In the genomic region with DNA sequence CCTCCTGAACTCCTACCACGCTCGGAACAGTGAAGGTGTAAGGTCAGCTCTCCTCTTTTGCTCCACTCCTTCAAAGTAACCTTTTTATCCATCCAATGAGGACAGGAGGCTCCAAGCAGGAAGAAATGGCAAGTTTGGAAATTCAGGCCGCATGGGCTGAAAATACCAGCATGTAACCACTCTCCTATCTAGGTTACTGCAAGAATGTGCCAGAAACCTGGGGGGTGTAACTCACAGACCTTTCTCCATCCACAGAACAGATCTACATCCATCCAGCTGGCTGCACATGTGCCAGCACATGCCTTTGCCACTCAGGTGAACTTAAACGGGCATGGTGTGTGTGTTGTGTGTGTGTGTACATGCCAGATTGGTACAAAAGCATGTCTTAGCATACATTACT, we compare ENCODE assay signal across 20 mouse cellular contexts. TPM values are rescaled to one million over a fixed set of nuclear protein-coding genes. Genes with fewer than 3 reads are reported as not detected.
DNase-seq lines count a peak whose midpoint lies in the region; ATAC-seq and TF ChIP-seq lines count a peak whose summit lies in the region.
"Had no signal": no experiment of that assay in that cellular context is flagged by ENCODE, and none has a peak within 500 bp of the region (broad histone marks: within the 10 kb centered on the region; RNA-seq: fewer than 3 reads in every experiment).

No protein-coding gene starts in this region.

- H3K36me3 ChIP-seq in heart, embryonic 16.5 days (ENCODE audit: control insufficient read depth, insufficient read depth) = no peaks in the 10 kb centered on the region
- peaks cover 7% of the 10 kb centered on the region for H3K36me3 ChIP-seq in heart, embryonic 12.5 days
- H3K36me3 ChIP-seq in hindbrain, embryonic 10.5 days = peaks cover 6% of the 10 kb centered on the region; the same call in 1 of the 2 replicates
- H3K36me3 ChIP-seq: kidney, embryonic 15.5 days; liver, embryonic 13.5 days had no signal

- H3K4me2 ChIP-seq in heart, embryonic 16.5 days (ENCODE audit: low read depth, low read length) = 0 out of 2 replicates have a peak overlapping the region, but pooled peaks have one; percentile 29
- no peak overlapping the region for H3K4me2 ChIP-seq in heart, embryonic 12.5 days
- H3K4me2 ChIP-seq: embryonic facial prominence, embryonic 13.5 days; forebrain, embryonic 13.5 days; kidney, embryonic 15.5 days; liver, embryonic 13.5 days; midbrain, embryonic 11.5 days had no signal

- WGBS in heart, embryonic 16.5 days = 66% methylated on average over 4 of the region's 4 CpGs
- WGBS in heart, embryonic 12.5 days = 76% methylated on average over 4 of the region's 4 CpGs
- 8% methylated on average over 4 of the region's 4 CpGs for WGBS in cerebellum, adult 2 months
- WGBS in hindbrain, embryonic 10.5 days = 85% methylated on average over 4 of the region's 4 CpGs

- H3K27me3 ChIP-seq in heart, embryonic 16.5 days (ENCODE audit: control insufficient read depth, insufficient read depth, low read length) = no peaks in the 10 kb centered on the region
- no peaks in the 10 kb centered on the region for H3K27me3 ChIP-seq in heart, embryonic 12.5 days (replicated peaks)
- H3K27me3 ChIP-seq in cerebellum, adult 2 months (ENCODE audit: control insufficient read depth, insufficient read depth, low read length) = no peaks in the 10 kb centered on the region
- H3K27me3 ChIP-seq in hindbrain, embryonic 10.5 days (ENCODE audit: insufficient read depth, poor library complexity, severe bottlenecking) = peaks cover 9% of the 10 kb centered on the region; the same call in 1 of the 2 replicates
- H3K27me3 ChIP-seq: embryonic facial prominence, embryonic 13.5 days; forebrain, embryonic 13.5 days; kidney, embryonic 15.5 days; liver, embryonic 13.5 days had no signal

- peak overlapping the region; percentile 77; the same call in 1 of the 2 replicates for H3K27ac ChIP-seq in heart, embryonic 16.5 days (ENCODE audit: low read length)
- H3K27ac ChIP-seq in heart, embryonic 12.5 days (ENCODE audit: poor library complexity, severe bottlenecking) = no peak overlapping the region
- H3K27ac ChIP-seq in cerebellum, adult 2 months (ENCODE audit: insufficient read depth, low read length) = peak overlapping the region; percentile 39; the same call in 1 of the 2 replicates
- no peak overlapping the region for H3K27ac ChIP-seq in hindbrain, embryonic 10.5 days
- H3K27ac ChIP-seq: embryonic facial prominence, embryonic 13.5 days; forebrain, embryonic 13.5 days; hindbrain, postnatal 0 days; liver, embryonic 13.5 days had no signal

- DNase-seq in cerebellum, postnatal 4 days (ENCODE audit: low spot score in 2 of 2) = no peak
- peak; percentile 65 to 80 for DNase-seq in cerebellum, adult 2 months
- DNase-seq in cerebellum, postnatal 25 days = peak; percentile 66 to 70
- no peak for DNase-seq in left cerebral cortex, adult 9 months (ENCODE audit: low spot score in 2 of 2)
- DNase-seq in hindbrain, embryonic 10.5 days (ENCODE audit: low spot score) = no peak
- DNase-seq: adrenal gland, adult 8-10 months; gastrocnemius, postnatal 10 days; liver, embryonic 13.5 days; lung, adult 2 months; right cerebral cortex, postnatal 14 days had no signal

- TF ChIP-seq CTCF in cerebellum, adult 2 months (IDR thresholded peaks at IDR 0.05; ENCODE audit: borderline replicate concordance, insufficient read depth, low read depth, low read length) = no peak

- H3K9me3 ChIP-seq in heart, embryonic 16.5 days (replicated peaks; ENCODE audit: control insufficient read depth, low read length) = no peaks in the 10 kb centered on the region
- no peaks in the 10 kb centered on the region for H3K9me3 ChIP-seq in heart, embryonic 12.5 days (replicated peaks)
- no peaks in the 10 kb centered on the region for H3K9me3 ChIP-seq in hindbrain, embryonic 10.5 days
- H3K9me3 ChIP-seq: embryonic facial prominence, embryonic 13.5 days; forebrain, embryonic 13.5 days; kidney, embryonic 15.5 days; liver, embryonic 13.5 days had no signal

- H3K4me3 ChIP-seq in heart, embryonic 16.5 days (ENCODE audit: low read length) = no peak overlapping the region
- H3K4me3 ChIP-seq in heart, embryonic 12.5 days = no peak overlapping the region
- no peak overlapping the region for H3K4me3 ChIP-seq in cerebellum, adult 2 months (replicated peaks; ENCODE audit: insufficient read depth, low read depth, low read length)
- H3K4me3 ChIP-seq in hindbrain, embryonic 10.5 days = no peak overlapping the region
- H3K4me3 ChIP-seq: embryonic facial prominence, embryonic 13.5 days; forebrain, embryonic 13.5 days; kidney, embryonic 15.5 days; liver, embryonic 13.5 days had no signal

- H3K9ac ChIP-seq in heart, embryonic 16.5 days (ENCODE audit: low read length) = no peak overlapping the region
- no peak overlapping the region; the same call in 1 of the 2 replicates for H3K9ac ChIP-seq in heart, embryonic 12.5 days
- H3K9ac ChIP-seq: forebrain, embryonic 13.5 days; kidney, embryonic 15.5 days; liver, embryonic 13.5 days had no signal

- peaks cover 75% of the 10 kb centered on the region for H3K4me1 ChIP-seq in heart, embryonic 16.5 days (ENCODE audit: control insufficient read depth, insufficient read depth, low read length)
- peaks cover 87% of the 10 kb centered on the region for H3K4me1 ChIP-seq in heart, embryonic 12.5 days (replicated peaks)
- peaks cover 56% of the 10 kb centered on the region for H3K4me1 ChIP-seq in cerebellum, adult 2 months (ENCODE audit: control insufficient read depth, insufficient read depth, low read length)
- H3K4me1 ChIP-seq in hindbrain, embryonic 10.5 days (replicated peaks) = peaks cover 96% of the 10 kb centered on the region

- peak; percentile 54; the same call in 1 of the 2 replicates for ATAC-seq in cerebellum, adult (ENCODE audit: insufficient number of reproducible peaks, low FRiP score, low TSS enrichment)
- no peak for ATAC-seq in heart, embryonic 16.5 days (replicated peaks; ENCODE audit: extremely low read depth, insufficient read depth, low FRiP score)
- no peak for ATAC-seq in heart, embryonic 12.5 days (ENCODE audit: insufficient number of reproducible peaks, low FRiP score)
- ATAC-seq: activated CD4-positive, CD25-positive, alpha-beta regulatory T cell, adult 4 months; intestine, embryonic 16.5 days had no signal

- TF ChIP-seq POLR2A in cerebellum, adult 2 months (IDR thresholded peaks at IDR 0.05; ENCODE audit: borderline replicate concordance, insufficient read depth, low read length) = no peak

RNA-seq across cellular contexts. Expression of gene Trio, which starts 28.9 kb away (rescaled TPM):
- 17.2 and 18.7 TPM in 2 replicates for polyA plus RNA-seq in heart, embryonic 16.5 days (2015; fragmentation: Nextera tagmentation; extraction: Ambion mirVana)
- 18.6 and 23.2 TPM in 2 replicates for polyA plus RNA-seq in heart, embryonic 12.5 days (2016; fragmentation: Nextera tagmentation; extraction: Ambion mirVana)
- 187 and 207 TPM in 2 replicates for polyA plus RNA-seq in cerebellum, adult 2 months (2012; rRNA removed)
- 25.3 and 25.5 TPM in 2 replicates for polyA plus RNA-seq in hindbrain, embryonic 10.5 days (2016; fragmentation: Nextera tagmentation; extraction: Ambion mirVana)

Comparison
In these comparisons a context has a peak if more than half of its experiments do, and no peak if none do; other contexts are left out.
1. DNase-seq: peak in cerebellum, adult 2 months (2 of 2) and cerebellum, postnatal 25 days (2 of 2); none in cerebellum, postnatal 4 days (0 of 2), left cerebral cortex, adult 9 months (0 of 2) and hindbrain, embryonic 10.5 days (single experiment).
2. H3K27ac ChIP-seq: peak in heart, embryonic 16.5 days (single experiment) and cerebellum, adult 2 months (single experiment); none in heart, embryonic 12.5 days (single experiment) and hindbrain, embryonic 10.5 days (single experiment).